Mouse (Mus musculus): Measurements from ENCODE around the gene Cd36.

DNA sequence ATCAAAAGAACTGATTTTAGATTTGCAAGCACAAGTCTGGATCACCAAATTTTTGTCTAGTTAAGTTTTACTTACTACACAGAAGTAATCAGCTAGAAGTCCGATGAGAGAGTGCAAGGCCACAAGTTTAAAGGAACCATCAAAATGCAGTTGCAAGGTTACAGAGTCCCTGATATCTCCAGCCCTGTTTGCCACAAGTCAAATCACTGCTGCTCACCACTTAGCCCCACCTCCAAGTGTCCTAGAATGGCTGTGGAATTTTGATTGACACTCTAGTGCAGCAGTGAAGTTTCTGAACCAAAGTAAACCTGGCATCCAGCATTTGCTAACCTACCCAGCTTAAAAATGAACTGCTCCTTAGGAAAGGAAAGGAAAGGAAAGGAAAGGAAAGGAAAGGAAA, 39.0 kb downstream of the Cd36 start:
- TF ChIP-seq POLR2A (IDR thresholded peaks at IDR 0.05; ENCODE audit: borderline replicate concordance, extremely low read depth, low read depth, low read length): peak; percentile 15; the same call in 1 of the 2 replicates
- TF ChIP-seq CTCF (IDR thresholded peaks at IDR 0.05; ENCODE audit: insufficient read depth, low read length): no peak
